Mouse (Mus musculus): ENCODE measurements around the gene Hoxa13.

The Hoxa13 gene

DNA sequence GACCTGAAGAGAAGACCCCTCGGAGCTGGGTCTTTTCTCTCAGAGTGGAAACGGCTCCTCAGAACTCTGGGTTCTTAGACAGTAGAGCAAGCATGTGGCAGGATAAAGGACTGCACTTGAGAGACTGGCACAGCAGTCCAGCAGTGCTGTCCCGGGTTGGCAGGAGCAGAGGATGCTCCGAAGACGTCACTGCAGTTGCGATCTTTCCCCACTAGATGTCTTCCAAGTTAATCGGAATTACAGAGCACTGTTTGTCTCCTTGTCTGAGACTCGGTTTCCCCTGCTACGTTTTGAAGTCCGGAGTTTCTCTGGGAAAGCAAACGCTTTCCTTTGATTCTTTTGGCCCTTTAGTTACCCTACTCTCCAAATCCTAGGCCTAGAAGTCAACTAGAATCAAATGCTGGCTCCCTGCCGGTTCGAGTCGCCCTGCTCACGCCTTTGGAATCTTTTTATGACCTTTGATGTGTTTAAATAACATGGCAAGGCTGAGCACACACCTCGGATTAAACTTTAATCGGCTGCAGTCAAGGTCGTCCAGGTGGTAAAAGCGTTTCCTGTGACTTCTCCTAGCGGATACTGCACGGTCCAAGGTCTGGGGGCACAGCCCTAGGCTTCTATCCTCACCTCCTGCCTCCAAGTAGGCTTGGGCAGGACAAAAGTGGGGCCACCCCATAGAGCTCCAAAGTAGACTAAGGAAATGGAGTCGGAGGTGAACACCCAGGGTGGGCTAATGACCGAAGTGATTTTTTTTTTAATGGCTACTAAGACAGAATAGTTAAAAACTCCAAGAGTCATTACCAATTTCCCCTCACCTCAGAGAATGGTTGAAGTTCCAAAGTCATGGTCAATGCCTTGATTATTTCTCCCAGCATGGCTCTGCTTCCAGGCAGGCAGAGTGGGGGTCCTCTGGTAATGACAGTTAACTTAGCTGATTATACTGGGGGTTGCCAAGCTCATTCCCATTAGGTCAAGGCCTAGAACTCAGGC is 10.1 kb upstream of the Hoxa13 start:
- DNase-seq (ENCODE audit: low spot score in 2 of 2), result peak in 1 of 2 experiments; percentile 60

DNA sequence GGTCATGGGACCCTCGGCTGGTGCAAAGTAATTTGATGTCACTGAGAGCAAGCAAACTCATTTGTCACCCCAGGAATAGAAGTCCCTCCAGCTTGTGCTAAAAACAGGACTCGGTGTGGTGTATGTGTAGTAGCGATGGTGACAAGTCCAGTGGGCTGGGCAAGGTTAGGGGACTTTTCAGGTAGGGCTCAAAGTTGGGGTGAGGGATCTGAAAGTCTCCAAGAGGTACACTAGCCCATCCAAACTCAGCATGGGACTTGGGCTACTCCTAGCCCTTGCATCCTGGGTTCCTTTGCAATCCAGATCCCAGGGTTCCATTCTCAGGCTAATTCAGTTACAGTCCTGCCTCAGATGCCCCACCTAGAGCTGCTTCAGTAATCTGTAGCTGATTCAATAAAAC is 8.1 kb upstream of the Hoxa13 start:
- DNase-seq (ENCODE audit: low spot score in 2 of 2), result no peak

DNA sequence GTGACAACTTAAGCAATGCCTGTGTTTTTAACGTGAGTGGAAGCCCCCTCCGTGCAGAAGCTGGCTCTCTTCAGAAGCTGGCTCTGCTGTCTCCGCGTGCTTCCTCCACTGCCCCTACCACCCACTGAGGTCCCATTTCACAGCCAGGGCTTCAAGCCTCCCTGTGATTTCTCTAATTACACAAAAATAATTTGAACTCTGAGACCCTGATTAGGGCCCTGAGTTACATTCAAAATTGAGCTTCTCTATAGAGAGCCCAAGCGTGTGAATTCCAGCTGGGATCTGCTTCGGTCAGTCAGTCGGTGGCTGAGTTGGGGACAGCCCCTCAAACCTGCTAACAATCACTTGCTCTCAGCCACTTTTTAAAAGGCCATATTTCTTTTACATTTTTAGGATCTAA is 7.7 kb upstream of the Hoxa13 start:
- DNase-seq (ENCODE audit: low spot score in 2 of 2), result no peak

- no peak for DNase-seq (ENCODE audit: low spot score in 2 of 2)
These were observed 7.0 kb upstream of the Hoxa13 start for GRCm38 (mm10) chr6:52267691-52268090.

DNA sequence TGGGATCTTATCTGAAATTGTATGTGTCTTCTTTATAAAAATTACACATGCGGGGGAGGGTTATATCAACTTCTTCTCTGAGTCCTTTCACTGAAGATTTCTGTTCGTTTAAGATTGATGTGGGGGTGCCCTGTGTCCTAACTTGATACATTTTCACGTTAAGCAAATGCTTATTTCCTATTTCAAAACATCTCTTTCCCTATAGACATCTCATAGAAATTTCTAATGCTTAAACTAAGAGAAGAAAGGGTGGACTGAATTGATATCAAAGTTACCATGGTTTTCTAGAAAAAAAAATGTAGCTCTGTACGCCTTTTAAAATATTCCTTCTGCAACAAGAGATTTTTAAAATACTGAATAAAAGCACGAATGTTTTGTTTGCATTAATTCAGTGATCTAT is 6.5 kb upstream of the Hoxa13 start:
- no peak for DNase-seq (ENCODE audit: low spot score in 2 of 2)

DNA sequence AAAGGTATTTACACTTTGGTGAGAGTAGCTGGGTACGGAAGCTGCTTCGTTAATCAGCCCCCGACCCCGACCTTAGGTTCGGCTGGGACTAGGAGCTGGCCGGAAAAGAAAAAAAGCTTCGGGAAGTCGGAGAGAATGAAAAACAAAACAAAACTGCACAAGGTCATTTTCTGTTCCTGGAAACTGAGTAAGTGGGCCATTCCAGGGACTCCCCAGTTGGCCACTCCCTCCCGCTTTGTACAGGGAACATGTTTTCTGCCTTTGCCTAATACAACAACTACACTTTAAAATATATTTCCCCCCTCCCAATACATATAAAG is 5.9 kb upstream of the Hoxa13 start:
- no peak for DNase-seq (ENCODE audit: low spot score in 2 of 2)

GRCm38 (mm10) chr6:52265913-52266665 is 5.4 kb upstream of the Hoxa13 start:
- DNase-seq (ENCODE audit: low spot score in 2 of 2), result no peak

DNA sequence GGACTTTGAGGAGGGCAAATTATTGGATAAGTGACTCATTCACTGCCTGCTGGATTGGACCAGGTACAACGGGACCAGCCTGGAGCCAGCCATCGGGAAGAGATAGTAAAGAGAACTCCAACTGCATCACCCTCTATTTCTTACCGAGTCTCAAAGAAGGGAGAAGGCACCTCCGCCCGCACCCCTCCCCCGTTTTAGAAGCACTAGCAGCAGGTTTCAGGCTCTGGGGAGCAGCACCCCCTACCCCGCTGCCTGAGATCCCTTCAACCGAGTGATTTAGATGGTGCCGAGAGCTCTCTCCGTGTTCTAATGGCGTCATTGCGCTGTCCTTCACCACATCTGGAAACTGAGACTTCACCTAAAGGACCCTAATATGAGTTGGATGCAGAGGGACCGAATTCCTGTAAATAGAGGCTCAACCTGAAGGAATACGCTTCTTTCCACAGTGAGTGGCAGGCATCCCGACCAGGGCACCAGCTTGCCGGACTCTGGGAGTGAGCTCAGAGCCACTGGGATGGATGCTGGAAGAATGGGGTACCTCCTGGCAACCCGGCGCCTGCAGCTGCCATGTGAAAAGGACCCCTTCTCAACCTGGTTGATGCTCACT is 4.7 kb upstream of the Hoxa13 start:
- no peak for DNase-seq (ENCODE audit: low spot score in 2 of 2)

- DNase-seq (ENCODE audit: low spot score in 2 of 2), result no peak
These were observed 3.6 kb upstream of the Hoxa13 start for GRCm38 (mm10) chr6:52264106-52264790.

- no peak for DNase-seq (ENCODE audit: low spot score in 2 of 2)
These were observed 2.6 kb upstream of the Hoxa13 start for GRCm38 (mm10) chr6:52263321-52263585.

DNA sequence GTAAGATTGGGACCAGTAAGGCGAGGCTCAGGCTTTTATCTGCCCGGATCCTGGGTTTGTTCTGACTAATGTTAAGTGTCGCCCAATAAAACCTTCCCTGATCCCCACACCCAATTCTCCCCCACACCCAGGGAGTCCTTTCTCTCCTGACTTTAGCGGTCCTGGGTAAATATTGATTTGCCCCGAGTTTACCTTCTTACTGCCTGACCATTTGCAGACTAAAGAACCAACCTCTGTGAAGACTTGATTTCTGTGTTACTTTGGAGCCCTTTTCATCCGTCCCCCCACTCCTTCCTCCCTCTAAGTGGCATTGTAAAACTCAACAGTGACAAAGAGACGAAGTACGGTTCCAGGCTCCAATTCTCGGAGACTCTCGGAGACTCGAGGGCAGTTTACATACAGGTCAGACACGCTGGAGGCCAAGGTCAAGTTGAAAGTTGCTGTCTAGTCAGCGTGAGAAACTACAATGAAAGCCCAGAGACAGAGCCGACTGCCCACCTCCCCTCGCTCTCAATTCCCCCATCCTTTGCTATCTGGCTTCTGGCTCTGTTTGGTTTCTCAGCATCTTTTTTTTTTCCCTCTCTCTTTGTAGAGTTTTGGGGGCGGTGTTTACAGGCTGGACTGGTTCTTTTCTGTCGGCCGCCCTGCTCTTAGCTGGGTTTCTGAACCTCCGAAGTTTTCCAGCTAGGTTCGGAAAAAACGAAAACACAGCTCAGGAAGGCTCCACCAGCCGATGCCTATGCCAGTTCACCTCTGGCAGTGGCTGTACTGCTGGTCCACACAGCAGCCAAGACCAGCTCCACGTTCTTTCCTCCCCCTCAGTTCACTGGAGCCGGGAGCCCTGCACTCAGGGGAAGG is 2.0 kb upstream of the Hoxa13 start:
- no peak for DNase-seq (ENCODE audit: low spot score in 2 of 2)

- DNase-seq (ENCODE audit: low spot score in 2 of 2), result no peak
These were observed 1.2 kb upstream of the Hoxa13 start for GRCm38 (mm10) chr6:52261751-52262462.

DNA sequence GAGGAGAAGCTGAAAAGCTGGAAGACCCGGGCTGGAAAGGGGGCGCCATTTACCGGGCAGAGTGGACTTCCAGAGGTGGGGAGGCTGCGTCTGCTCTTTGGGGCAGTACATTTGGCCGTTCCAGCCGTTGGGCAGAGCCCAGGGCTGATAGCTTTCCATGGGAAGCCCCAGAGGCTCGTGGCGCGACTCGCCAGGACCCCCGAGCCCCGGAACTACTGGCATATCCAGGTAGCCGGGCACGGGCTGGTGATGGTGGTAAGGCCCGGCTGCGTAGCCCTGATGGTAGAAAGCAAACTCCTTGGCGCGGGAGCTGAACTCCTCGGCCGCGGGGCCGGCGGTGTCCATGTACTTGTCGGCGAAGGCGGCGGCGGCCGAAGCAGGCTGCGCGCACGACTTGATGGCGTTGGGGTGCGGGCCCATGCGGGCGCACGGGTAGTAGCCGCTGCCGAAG is 844 bp downstream of the Hoxa13 start:
- no peak for DNase-seq (ENCODE audit: low spot score in 2 of 2)

DNA sequence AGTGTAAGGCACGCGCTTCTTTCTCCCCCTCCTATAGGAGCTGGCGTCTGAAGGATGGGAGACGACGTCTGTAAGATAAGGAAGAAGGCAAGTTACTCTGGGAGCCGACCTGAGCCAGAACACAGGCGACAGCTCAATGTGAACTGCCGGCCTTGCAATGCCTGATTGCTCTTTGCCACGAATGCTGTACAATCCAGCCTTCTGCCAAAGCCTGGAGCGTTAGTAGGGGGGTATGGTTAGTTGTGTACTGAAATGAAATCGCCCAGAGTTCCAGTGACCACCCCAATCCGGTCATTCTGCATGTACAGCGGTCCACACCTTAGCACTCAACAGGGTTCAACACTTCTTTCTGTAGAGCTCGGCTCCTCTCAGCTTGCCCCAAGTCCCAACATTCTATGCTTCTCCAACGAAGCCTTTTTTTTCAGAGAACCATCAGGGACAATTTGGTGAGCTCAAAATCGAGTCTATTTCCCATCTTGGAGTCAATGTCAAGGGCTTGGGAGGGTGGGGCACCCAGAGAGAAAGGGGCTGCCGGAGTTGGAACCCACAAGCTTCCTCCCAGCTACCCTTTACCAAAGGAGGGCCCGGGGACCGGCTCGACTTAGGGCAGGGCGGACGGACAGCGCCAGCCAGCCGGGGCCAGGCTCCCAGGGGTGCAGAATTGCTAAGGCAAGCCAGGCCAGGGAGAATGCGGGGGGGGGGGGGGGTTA is 1.4 kb downstream of the Hoxa13 start:
- DNase-seq (ENCODE audit: low spot score in 2 of 2), result no peak

DNA sequence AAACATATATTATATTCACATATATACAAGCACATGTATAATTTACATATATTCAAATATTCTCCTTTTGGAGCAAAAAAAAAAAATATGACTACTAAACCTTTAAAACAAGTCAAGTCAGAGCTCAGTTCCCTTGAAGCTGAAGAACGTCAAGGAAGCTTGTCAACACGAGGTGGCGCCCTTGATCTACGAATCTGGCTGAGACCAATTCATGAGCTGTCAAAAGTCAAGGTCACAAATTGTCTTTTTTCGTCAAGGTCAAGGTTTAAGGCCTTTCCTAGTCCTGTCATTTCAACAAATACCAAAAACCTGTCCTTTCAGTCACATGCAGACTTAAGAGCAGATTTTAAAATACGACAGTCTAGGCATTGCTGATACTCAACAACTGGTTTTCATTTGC is 3.7 kb downstream of the Hoxa13 start:
- DNase-seq (ENCODE audit: low spot score in 2 of 2), result peak in 1 of 2 experiments; percentile 57

GRCm38 (mm10) chr6:52253511-52254500 is 6.9 kb downstream of the Hoxa13 start:
- no peak for DNase-seq (ENCODE audit: low spot score in 2 of 2)

DNA sequence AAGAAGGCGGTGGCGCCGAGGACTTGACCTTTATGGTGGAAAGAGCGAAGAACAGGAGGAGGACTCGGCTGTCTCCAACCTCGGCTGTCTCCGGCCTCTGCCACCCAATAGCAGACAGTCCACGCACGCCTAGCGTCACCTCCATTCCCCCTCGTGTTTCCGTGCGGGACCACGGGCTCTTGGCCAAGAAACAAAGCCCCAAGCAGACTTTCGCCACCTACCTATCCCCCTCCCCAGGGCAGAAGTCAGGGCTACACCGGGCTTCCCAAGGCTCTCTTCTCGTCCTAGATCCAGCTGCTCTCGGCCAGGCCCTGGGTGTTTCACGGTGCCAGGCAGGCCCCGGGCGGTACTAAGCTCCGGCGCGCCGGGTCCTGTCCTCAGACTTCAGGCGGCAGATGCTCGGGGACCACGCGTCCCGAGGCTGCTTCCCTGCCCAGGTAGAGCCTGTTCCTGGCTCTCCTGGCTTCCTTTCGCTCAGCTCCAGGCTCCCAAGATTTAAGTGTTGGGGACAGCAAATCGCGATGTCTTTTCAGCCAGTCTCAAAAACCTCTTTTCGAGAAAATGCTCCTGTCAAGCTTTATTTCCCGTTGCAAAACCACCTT is 7.8 kb downstream of the Hoxa13 start:
- no peak for DNase-seq (ENCODE audit: low spot score in 2 of 2)
